Mouse (Mus musculus) small intestine, adult 2 months (tissue): Measurements from ENCODE around the gene Xpo5.

Source experiments
- CTCF ChIP-seq: fragments of 200-500 bp; IDR thresholded peaks from 2 replicates; pipeline ENCODE4 v1.5.1; 2012; ENCODE audit warnings: low read depth, mild to moderate bottlenecking, control low read depth, inconsistent platforms, low read length, moderate library complexity, mixed read lengths; ENCODE audit not compliant: insufficient replicate concordance, insufficient read length; ENCODE audit errors: extremely low read depth
- POLR2A ChIP-seq: fragments of 200-500 bp; IDR thresholded peaks from 2 replicates; pipeline ENCODE4 v1.6.1; 2012; ENCODE audit warnings: low read depth, mild to moderate bottlenecking, control low read depth, inconsistent platforms, low read length, moderate library complexity

GRCm38 (mm10) chr17:46241471-46241870, 38.9 kb downstream of the Xpo5 start:
- TF ChIP-seq CTCF: no peak
- no peak for TF ChIP-seq POLR2A
